Mouse (Mus musculus) neural tube, embryonic 15.5 days (tissue): ENCODE results near the gene Iqck. TPM values are rescaled to one million over a fixed set of nuclear protein-coding genes. Genes with fewer than 3 reads are reported as not detected.

Experiments
- ATAC-seq: fragments of 200-750 bp; cut with Nextera tagmentation; 2 replicates; pipeline ENCODE4 v1.8.0; 2017; ENCODE audit warnings: mild to moderate bottlenecking, moderate TSS enrichment, moderate library complexity; ENCODE audit not compliant: low FRiP score
- H3K27ac ChIP-seq: fragments of 300-500 bp; sonication (generic); replicated peaks from 2 replicates; pipeline ENCODE4 v1.5.1; 2015; ENCODE audit warnings: mild to moderate bottlenecking, inconsistent platforms
- H3K27me3 ChIP-seq: fragments of 300-500 bp; sonication (generic); replicated peaks from 2 replicates; pipeline ENCODE4 v1.6.1; 2015; ENCODE audit warnings: inconsistent platforms
- H3K36me3 ChIP-seq: fragments of 300-500 bp; sonication (generic); 2 replicates; pipeline ENCODE4 v1.6.1; 2015; ENCODE audit warnings: inconsistent platforms
- H3K4me1 ChIP-seq: fragments of 300-500 bp; sonication (generic); 2 replicates; pipeline ENCODE4 v1.6.1; 2015; ENCODE audit warnings: inconsistent platforms
- H3K4me2 ChIP-seq: fragments of 300-500 bp; sonication (generic); 2 replicates; pipeline ENCODE4 v1.6.1; 2015; ENCODE audit warnings: inconsistent platforms, mild to moderate bottlenecking, moderate library complexity
- H3K4me3 ChIP-seq: fragments of 300-500 bp; sonication (generic); replicated peaks from 2 replicates; pipeline ENCODE4 v1.5.1; 2015; ENCODE audit warnings: mild to moderate bottlenecking, inconsistent platforms
- H3K9ac ChIP-seq: fragments of 300-500 bp; sonication (generic); replicated peaks from 2 replicates; pipeline ENCODE4 v1.6.1; 2015; ENCODE audit warnings: mild to moderate bottlenecking, inconsistent platforms
- H3K9me3 ChIP-seq: fragments of 300-500 bp; sonication (generic); replicated peaks from 2 replicates; pipeline ENCODE4 v1.6.1; 2016; ENCODE audit warnings: inconsistent platforms
- WGBS: fragments of 180-500 bp; shearing (Covaris S2); methylation state at CpG from one replicate; pipeline ENCODE4 v1.1.7; 2015; ENCODE audit warnings: mixed read lengths; 5-methylcytosine and 5-hydroxymethylcytosine counted together
- polyA plus RNA-seq: library from polyadenylated mRNA; unstranded; fragments of >200 nt; fragmentation: Nextera tagmentation; extraction: Ambion mirVana; gene quantifications from 2 replicates; pipeline ENCODE4 v1.2.1, GENCODE M21; 2015

Iqck gene
- polyA plus RNA-seq, 1 experiment from 2014 or later = 4.4 TPM

GRCm38 (mm10) chr7:118964777-118965176 is 109.2 kb downstream of the Iqck start:
- Histone ChIP-seq H3K4me2 (no peak overlapping the region), H3K36me3 (no peaks in the 10 kb centered on the region), H3K4me3 (no peak overlapping the region), H3K27me3 (no peaks in the 10 kb centered on the region), H3K9me3 (no peaks in the 10 kb centered on the region), H3K27ac (no peak overlapping the region), H3K4me1 (peaks cover 4% of the 10 kb centered on the region; the same call in 1 of the 2 replicates), H3K9ac (no peak overlapping the region)
- no peak for ATAC-seq
- 2% methylated on average over 3 of the region's 3 CpGs for WGBS

DNA sequence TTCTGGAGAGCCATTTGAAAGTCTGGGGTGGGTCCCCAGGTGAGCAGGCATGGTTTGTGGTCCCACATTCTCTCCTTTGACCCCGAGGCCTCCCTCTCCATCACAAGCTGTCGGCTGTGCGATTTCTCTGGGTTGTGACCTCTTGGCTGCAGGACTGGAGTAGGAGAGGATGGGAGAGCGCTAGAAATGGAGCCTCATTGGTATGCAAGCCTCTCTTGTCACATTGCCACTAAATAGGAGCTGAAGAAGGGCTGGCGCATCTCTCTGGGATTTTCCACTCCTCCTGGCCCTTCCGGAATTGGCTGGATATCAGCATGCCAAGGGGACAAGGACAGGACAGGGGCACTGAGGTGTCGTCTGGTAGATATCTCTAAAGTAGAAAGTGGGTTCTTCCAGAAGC is 109.6 kb downstream of the Iqck start:
- Histone ChIP-seq H3K4me1 (peaks cover 4% of the 10 kb centered on the region; the same call in 1 of the 2 replicates), H3K27ac (no peak overlapping the region)

GRCm38 (mm10) chr7:118968870-118969269 is 113.3 kb downstream of the Iqck start:
- H3K36me3 ChIP-seq = no peaks in the 10 kb centered on the region
- H3K9ac ChIP-seq = no peak overlapping the region
- no peaks in the 10 kb centered on the region for H3K27me3 ChIP-seq
- H3K4me2 ChIP-seq = no peak overlapping the region
- H3K27ac ChIP-seq = no peak overlapping the region
- 89% methylated on average over 3 of the region's 3 CpGs for WGBS
- ATAC-seq = no peak
- peaks cover 22% of the 10 kb centered on the region for H3K4me1 ChIP-seq
- no peak overlapping the region for H3K4me3 ChIP-seq
- H3K9me3 ChIP-seq = no peaks in the 10 kb centered on the region

More for the DNA sequence above, 109.6 kb downstream of the Iqck start:
- no peaks in the 10 kb centered on the region for H3K36me3 ChIP-seq
- no peaks in the 10 kb centered on the region for H3K9me3 ChIP-seq
- H3K27me3 ChIP-seq = no peaks in the 10 kb centered on the region
- H3K4me3 ChIP-seq = no peak overlapping the region
- H3K4me2 ChIP-seq = no peak overlapping the region
- 32% methylated on average over 7 of the region's 7 CpGs for WGBS
- no peak overlapping the region for H3K9ac ChIP-seq
- ATAC-seq = no peak

- no peaks in the 10 kb centered on the region for H3K27me3 ChIP-seq
- H3K4me2 ChIP-seq = no peak overlapping the region
- H3K27ac ChIP-seq = no peak overlapping the region
- no peak for ATAC-seq
- no peak overlapping the region for H3K9ac ChIP-seq
- H3K9me3 ChIP-seq = no peaks in the 10 kb centered on the region
- peaks cover 25% of the 10 kb centered on the region for H3K4me1 ChIP-seq
- no peaks in the 10 kb centered on the region for H3K36me3 ChIP-seq
- no peak overlapping the region for H3K4me3 ChIP-seq
- WGBS = 75% methylated on average over 8 of the region's 8 CpGs
These were observed 115.9 kb downstream of the Iqck start for GRCm38 (mm10) chr7:118971499-118971898.

DNA sequence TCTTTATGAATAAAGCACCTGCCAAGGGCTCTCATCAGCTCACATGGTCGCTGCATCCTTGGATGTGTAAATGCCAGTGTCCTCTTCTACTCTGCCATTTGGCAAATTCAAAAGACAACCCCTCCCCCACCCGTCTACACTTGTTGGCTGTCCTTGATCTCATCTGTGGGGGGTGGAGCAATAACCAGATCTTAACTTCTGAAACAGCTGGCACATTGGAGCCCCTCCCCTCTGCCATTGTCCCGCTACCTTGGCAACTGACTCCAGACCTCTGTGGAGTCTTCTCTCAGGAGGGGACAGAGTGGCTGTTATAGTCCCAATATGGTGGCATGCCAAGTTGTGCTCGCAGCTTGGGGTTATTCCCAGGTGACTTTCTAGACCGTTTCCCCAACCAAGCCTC is 116.8 kb downstream of the Iqck start:
- no peak for ATAC-seq
- Histone ChIP-seq H3K27me3 (no peaks in the 10 kb centered on the region), H3K36me3 (no peaks in the 10 kb centered on the region), H3K4me3 (no peak overlapping the region), H3K4me2 (no peak overlapping the region), H3K9ac (no peak overlapping the region), H3K27ac (no peak overlapping the region), H3K4me1 (peaks cover 34% of the 10 kb centered on the region), H3K9me3 (no peaks in the 10 kb centered on the region)
- WGBS = 31% methylated on average over 5 of the region's 5 CpGs

DNA sequence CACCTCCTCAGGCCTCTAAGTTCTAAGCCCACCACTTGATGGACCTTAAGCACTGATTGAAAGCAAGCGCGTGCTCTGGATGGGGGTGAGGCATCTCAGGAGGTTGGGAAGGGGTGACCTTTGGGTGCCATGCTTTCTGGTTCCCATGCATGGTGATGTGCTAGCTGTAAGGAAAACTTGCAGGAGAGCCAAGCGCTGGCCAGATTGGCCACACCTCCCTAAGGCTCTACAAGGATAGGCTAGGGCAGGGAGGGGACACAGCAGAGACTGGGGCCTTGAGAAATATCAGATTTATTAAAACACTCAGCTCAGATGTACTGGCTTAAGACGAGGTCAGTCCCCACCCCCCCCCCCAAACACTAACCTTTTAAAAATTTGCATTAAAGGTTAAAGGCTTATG is 117.8 kb downstream of the Iqck start:
- Histone ChIP-seq H3K4me3 (no peak overlapping the region), H3K4me1 (peaks cover 40% of the 10 kb centered on the region), H3K27ac (no peak overlapping the region), H3K9ac (no peak overlapping the region), H3K36me3 (no peaks in the 10 kb centered on the region), H3K4me2 (no peak overlapping the region), H3K27me3 (no peaks in the 10 kb centered on the region), H3K9me3 (no peaks in the 10 kb centered on the region)
- ATAC-seq = no peak
- 89% methylated on average over 4 of the region's 4 CpGs for WGBS

GRCm38 (mm10) chr7:118975837-118976236 is 120.3 kb downstream of the Iqck start:
- Histone ChIP-seq H3K9me3 (no peaks in the 10 kb centered on the region), H3K9ac (no peak overlapping the region), H3K4me3 (no peak overlapping the region; the same call in 1 of the 2 replicates), H3K4me1 (peaks cover 43% of the 10 kb centered on the region), H3K27me3 (no peaks in the 10 kb centered on the region), H3K27ac (peak overlapping the region; percentile 67; the same call in 1 of the 2 replicates), H3K4me2 (peak overlapping the region; percentile 43), H3K36me3 (0 out of 2 replicates have a peak, but pooled peaks cover 2% of the 10 kb centered on the region)
- no peak for ATAC-seq
- 71% methylated on average over 3 of the region's 3 CpGs for WGBS

- H3K36me3 ChIP-seq = 0 out of 2 replicates have a peak, but pooled peaks cover 2% of the 10 kb centered on the region
- no peaks in the 10 kb centered on the region for H3K27me3 ChIP-seq
- 37% methylated on average over 14 of the region's 14 CpGs for WGBS
- H3K9ac ChIP-seq = no peak overlapping the region
- H3K4me3 ChIP-seq = peak overlapping the region; percentile 13; the same call in 1 of the 2 replicates
- H3K4me1 ChIP-seq = peaks cover 44% of the 10 kb centered on the region
- H3K4me2 ChIP-seq = peak overlapping the region; percentile 43
- no peaks in the 10 kb centered on the region for H3K9me3 ChIP-seq
- H3K27ac ChIP-seq = peak overlapping the region; percentile 67
- peak; percentile 66; the same call in 1 of the 2 replicates for ATAC-seq
These were observed 121.0 kb downstream of the Iqck start for GRCm38 (mm10) chr7:118976414-118977166.

GRCm38 (mm10) chr7:118977167-118977543 is 121.6 kb downstream of the Iqck start:
- no peak overlapping the region for H3K9ac ChIP-seq
- H3K4me2 ChIP-seq = no peak overlapping the region
- no peaks in the 10 kb centered on the region for H3K9me3 ChIP-seq
- H3K36me3 ChIP-seq = 0 out of 2 replicates have a peak, but pooled peaks cover 2% of the 10 kb centered on the region
- H3K4me3 ChIP-seq = no peak overlapping the region
- WGBS = 71% methylated on average over 10 of the region's 10 CpGs
- H3K27ac ChIP-seq = peak overlapping the region; percentile 67
- H3K4me1 ChIP-seq = peaks cover 45% of the 10 kb centered on the region
- H3K27me3 ChIP-seq = no peaks in the 10 kb centered on the region
- ATAC-seq = no peak

DNA sequence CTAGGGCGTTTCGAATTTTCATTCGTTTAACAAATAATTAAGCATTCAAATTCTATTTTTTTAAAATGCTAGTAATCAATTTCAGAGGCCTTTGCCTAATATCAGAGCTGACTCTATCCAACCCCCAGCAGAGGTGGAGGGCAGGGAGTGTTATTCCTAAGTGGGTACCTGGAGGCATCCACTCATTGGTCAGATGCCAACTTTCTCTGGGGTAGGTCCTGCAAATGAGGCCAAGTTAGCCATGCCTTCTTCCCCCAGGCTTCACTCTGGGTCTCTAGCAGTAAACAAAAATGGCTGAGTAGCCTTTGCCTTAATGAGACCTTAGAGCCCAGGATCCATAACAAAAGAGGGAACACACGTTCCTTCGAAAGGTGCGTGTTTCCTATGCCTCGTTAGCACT is 123.6 kb downstream of the Iqck start:
- H3K27me3 ChIP-seq = no peaks in the 10 kb centered on the region
- ATAC-seq = no peak

GRCm38 (mm10) chr7:118979708-118980107 is 124.2 kb downstream of the Iqck start:
- Histone ChIP-seq H3K27ac (no peak overlapping the region), H3K36me3 (0 out of 2 replicates have a peak, but pooled peaks cover 2% of the 10 kb centered on the region), H3K9ac (no peak overlapping the region), H3K9me3 (no peaks in the 10 kb centered on the region), H3K4me1 (peaks cover 40% of the 10 kb centered on the region), H3K4me2 (no peak overlapping the region), H3K4me3 (no peak overlapping the region), H3K27me3 (no peaks in the 10 kb centered on the region)
- no peak for ATAC-seq
- WGBS = 87% methylated on average over 9 of the region's 9 CpGs

More for the DNA sequence above, 123.6 kb downstream of the Iqck start:
- H3K36me3 ChIP-seq = 0 out of 2 replicates have a peak, but pooled peaks cover 2% of the 10 kb centered on the region
- 83% methylated on average over 7 of the region's 7 CpGs for WGBS
- no peaks in the 10 kb centered on the region for H3K9me3 ChIP-seq
- H3K27ac ChIP-seq = no peak overlapping the region
- H3K4me2 ChIP-seq = no peak overlapping the region
- H3K9ac ChIP-seq = no peak overlapping the region
- H3K4me3 ChIP-seq = no peak overlapping the region
- peaks cover 40% of the 10 kb centered on the region for H3K4me1 ChIP-seq

DNA sequence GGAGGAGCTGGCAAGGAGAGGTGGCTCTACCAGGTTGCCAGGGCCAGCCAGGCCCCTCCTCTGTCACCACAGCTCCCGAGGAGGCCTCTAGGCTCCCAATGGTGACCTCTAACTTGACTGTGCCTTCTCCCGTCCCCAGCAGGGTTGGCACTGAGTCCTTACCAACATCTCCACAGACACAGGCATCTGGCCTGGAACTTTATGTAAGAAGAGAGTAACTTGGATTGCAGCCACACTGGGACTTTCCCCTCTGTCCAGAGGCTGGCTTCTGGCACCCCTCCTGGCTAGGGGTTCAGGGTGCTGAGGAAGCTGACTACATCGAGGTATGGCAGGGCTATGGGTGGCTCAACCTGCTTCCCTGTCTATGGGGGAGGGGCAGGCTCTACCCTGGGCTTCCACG is 125.8 kb downstream of the Iqck start:
- Histone ChIP-seq H3K36me3 (0 out of 2 replicates have a peak, but pooled peaks cover 2% of the 10 kb centered on the region), H3K9me3 (no peaks in the 10 kb centered on the region), H3K4me1 (peaks cover 41% of the 10 kb centered on the region), H3K27me3 (no peaks in the 10 kb centered on the region), H3K27ac (no peak overlapping the region; the same call in 1 of the 2 replicates), H3K4me3 (no peak overlapping the region), H3K4me2 (no peak overlapping the region), H3K9ac (no peak overlapping the region)
- peak; percentile 26; the same call in 1 of the 2 replicates for ATAC-seq
- 72% methylated on average over 4 of the region's 4 CpGs for whole genome bisulfite sequencing
